Mouse (Mus musculus) central nervous system, embryonic 14 days (tissue): ENCODE measurements around the gene Sf3b5. TPM values are rescaled to one million over a fixed set of nuclear protein-coding genes. Genes with fewer than 3 reads are reported as not detected.

ENCODE experiments used
- polyA plus RNA-seq: library from polyadenylated mRNA; depleted of rRNA; stranded (reverse); fragments of >200 nt; gene quantifications from 2 replicates; pipeline ENCODE4 v1.2.3, GENCODE M21; 2012; rRNA removed

Gene Sf3b5
- 32.5 and 34.9 TPM in 2 replicates for polyA plus RNA-seq

GRCm38 (mm10) chr10:13005043-13005442 lies at the start of gene Sf3b5:
Sf3b5 (plus strand) TSS chr10:13005343.

GRCm38 (mm10) chr10:12964151-12965075 lies 40.7 kb upstream of the Sf3b5 start, which contains the start of gene Stx11:
Stx11 (minus strand) TSS chr10:12964298.

Other genes with a start within 250 kb of the Sf3b5 start
- gene Utrn, start 136.0 kb upstream of the Sf3b5 start, polyA plus RNA-seq: 11.1 and 16.5 TPM in 2 replicates
- gene Stx11, start 41.0 kb upstream of the Sf3b5 start, polyA plus RNA-seq: 0.76 and 1.4 TPM in 2 replicates
- gene Plagl1, start 55.2 kb downstream of the Sf3b5 start, polyA plus RNA-seq: 133 and 239 TPM in 2 replicates
- not detected in 2 replicates for gene Zc2hc1b, start 172.7 kb downstream of the Sf3b5 start, polyA plus RNA-seq
- gene Ltv1, start 187.8 kb downstream of the Sf3b5 start, polyA plus RNA-seq: 34.4 and 37.5 TPM in 2 replicates